Mouse (Mus musculus) cortical plate, adult 2 months (tissue): ENCODE data around the gene Pik3c2b. TPM values are rescaled to one million over a fixed set of nuclear protein-coding genes. Genes with fewer than 3 reads are reported as not detected.

Experiments used
- H3K27ac ChIP-seq: fragments of 200-500 bp; 2 replicates; pipeline ENCODE4 v1.5.1; 2012; ENCODE audit warnings: low read length, control low read depth, inconsistent platforms; ENCODE audit not compliant: insufficient read depth
- H3K4me1 ChIP-seq: fragments of 200-500 bp; 2 replicates; pipeline ENCODE4 v1.6.1; 2011; ENCODE audit warnings: low read length; ENCODE audit not compliant: control insufficient read depth, insufficient read depth
- H3K4me3 ChIP-seq: fragments of 200-500 bp; 2 replicates; pipeline ENCODE4 v1.5.1; 2011; ENCODE audit warnings: mild to moderate bottlenecking, low read length, control low read depth; ENCODE audit not compliant: insufficient read depth
- CTCF ChIP-seq: fragments of 200-500 bp; IDR thresholded peaks from 2 replicates; pipeline ENCODE4 v1.5.1; 2011; ENCODE audit warnings: mild to moderate bottlenecking, control low read depth, low read length; ENCODE audit not compliant: insufficient read depth; ENCODE audit errors: extremely low read depth
- POLR2A ChIP-seq: fragments of 200-500 bp; IDR thresholded peaks from 2 replicates; pipeline ENCODE4 v1.6.1; 2011; ENCODE audit warnings: mild to moderate bottlenecking, low read length, control low read depth; ENCODE audit not compliant: insufficient read depth; ENCODE audit errors: extremely low read depth
- polyA plus RNA-seq: library from polyadenylated mRNA; depleted of rRNA; stranded (reverse); fragments of >200 nt; gene quantifications from 2 replicates; pipeline ENCODE4 v1.2.3, GENCODE M21; 2012; rRNA removed

The Pik3c2b gene
- polyA plus RNA-seq, 1 experiment = 12.0 TPM

- TF ChIP-seq CTCF (no peak), POLR2A (no peak)
- Histone ChIP-seq H3K4me1 (peaks cover 2% of the 10 kb centered on the region; the same call in 1 of the 2 replicates), H3K27ac (no peak overlapping the region), H3K4me3 (no peak overlapping the region)
These were observed 102.7 kb downstream of the Pik3c2b start for GRCm38 (mm10) chr1:133148122-133148521.

GRCm38 (mm10) chr1:133150556-133150955, 105.1 kb downstream of the Pik3c2b start:
- TF ChIP-seq POLR2A (no peak), CTCF (no peak)
- H3K27ac ChIP-seq = no peak overlapping the region
- H3K4me1 ChIP-seq = peaks cover 2% of the 10 kb centered on the region; the same call in 1 of the 2 replicates

GRCm38 (mm10) chr1:133152213-133152612, 106.7 kb downstream of the Pik3c2b start:
- no peak overlapping the region for H3K27ac ChIP-seq
- peaks cover 2% of the 10 kb centered on the region; the same call in 1 of the 2 replicates for H3K4me1 ChIP-seq
- TF ChIP-seq POLR2A (no peak), CTCF (no peak)
- H3K4me3 ChIP-seq = no peak overlapping the region

More at GRCm38 (mm10) chr1:133150556-133150955, 105.1 kb downstream of the Pik3c2b start:
- no peak overlapping the region for H3K4me3 ChIP-seq

- TF ChIP-seq CTCF (no peak), POLR2A (no peak)
- H3K4me1 ChIP-seq = peaks cover 5% of the 10 kb centered on the region
- H3K27ac ChIP-seq = no peak overlapping the region
- H3K4me3 ChIP-seq = no peak overlapping the region
These were observed 109.8 kb downstream of the Pik3c2b start for GRCm38 (mm10) chr1:133155270-133155669.

Other genes starting within 250 kb of the Pik3c2b start
- 57.8 and 63.6 TPM in 2 replicates for gene Lrrn2, start 165.4 kb upstream of the Pik3c2b start, polyA plus RNA-seq
- gene Mdm4, start 15.1 kb upstream of the Pik3c2b start, polyA plus RNA-seq = 67.3 and 68.3 TPM in 2 replicates
- gene Ppp1r15b, start 85.5 kb downstream of the Pik3c2b start, polyA plus RNA-seq = 23.9 and 25.6 TPM in 2 replicates
- gene Plekha6, start 118.5 kb downstream of the Pik3c2b start, polyA plus RNA-seq = 82.2 and 83.2 TPM in 2 replicates